ENCODE assay signal across 19 mouse cellular contexts in the genomic region with DNA sequence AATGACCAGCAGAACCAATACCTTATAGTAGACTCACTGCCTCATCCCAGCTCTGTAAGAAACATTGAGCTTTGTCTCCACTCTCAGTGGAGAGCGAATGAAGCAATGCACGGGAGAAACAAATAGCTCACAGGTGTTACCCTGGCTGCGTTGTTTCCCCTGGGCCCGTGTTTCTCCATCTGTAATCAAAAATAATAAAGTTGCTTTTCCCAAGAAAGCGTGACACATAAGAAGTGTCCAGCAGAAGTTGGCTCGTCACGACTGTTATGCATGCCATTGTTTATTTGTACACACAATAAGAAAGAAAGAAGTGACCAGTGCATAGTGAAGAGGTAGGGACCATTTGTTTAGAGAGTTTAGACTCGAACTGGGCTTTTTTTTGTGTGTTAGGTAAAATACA.
DNase-seq lines count a peak whose midpoint lies in the region; ATAC-seq lines count a peak whose summit lies in the region.
"Had no signal": no experiment of that assay in that cellular context is flagged by ENCODE, and none has a peak within 500 bp of the region (broad histone marks: within the 10 kb centered on the region; RNA-seq: fewer than 3 reads in every experiment).

No protein-coding gene starts in this region.

- no peak overlapping the region for H3K9ac ChIP-seq in heart, embryonic 11.5 days (ENCODE audit: low read depth, low read length)
- no peak overlapping the region for H3K9ac ChIP-seq in heart, embryonic 13.5 days
- H3K9ac ChIP-seq: embryonic facial prominence, embryonic 12.5 days; forebrain, embryonic 12.5 days; intestine, embryonic 15.5 days; liver, embryonic 13.5 days; neural tube, embryonic 13.5 days had no signal

- intact Hi-C loops in heart, postnatal 25 days (cut with DNase I) = loop anchor here (5.0 kb wide), 2 partner anchors 173 to 228 kb away; partner anchors contain the start of gene Frmd6
- intact Hi-C loops in left cerebral cortex, postnatal 14 days (cut with DNase I) = no loop called here

- WGBS in heart, embryonic 11.5 days (ENCODE audit: insufficient replicate concordance) = 88% methylated on average over 8 of the region's 8 CpGs
- WGBS in heart, embryonic 13.5 days = 84% methylated on average over 8 of the region's 8 CpGs

- DNase-seq in heart, adult 18-20 months = peak; percentile 64 to 67
- peak; percentile 69 for DNase-seq in adipocyte (ENCODE audit: low spot score)
- DNase-seq in heart, postnatal 25 days (ENCODE audit: low spot score) = peak; percentile 24
- DNase-seq in left cerebral cortex, postnatal 14 days (ENCODE audit: low spot score in 2 of 2) = no peak
- no peak for DNase-seq in urinary bladder, postnatal 10 days (ENCODE audit: low spot score)
- DNase-seq: liver, embryonic 13.5 days; lung, adult 2 months; midbrain, embryonic 14.5 days; retina, postnatal 1 day; thymus, adult 18-20 months; thymus, postnatal 4 days had no signal

- no peaks in the 10 kb centered on the region for H3K9me3 ChIP-seq in heart, embryonic 11.5 days (replicated peaks; ENCODE audit: control insufficient read depth, low read length)
- H3K9me3 ChIP-seq in heart, embryonic 13.5 days = no peaks in the 10 kb centered on the region
- H3K9me3 ChIP-seq: embryonic facial prominence, embryonic 12.5 days; forebrain, embryonic 12.5 days; hindbrain, embryonic 10.5 days; intestine, embryonic 15.5 days; liver, embryonic 13.5 days; neural tube, embryonic 13.5 days had no signal

- peaks cover 21% of the 10 kb centered on the region for H3K4me1 ChIP-seq in heart, embryonic 11.5 days (ENCODE audit: control insufficient read depth, insufficient read depth, low read length)
- H3K4me1 ChIP-seq in heart, embryonic 13.5 days = peaks cover 63% of the 10 kb centered on the region
- H3K4me1 ChIP-seq: forebrain, embryonic 12.5 days; intestine, embryonic 15.5 days; liver, embryonic 13.5 days; neural tube, embryonic 13.5 days had no signal

- H3K27me3 ChIP-seq in heart, embryonic 11.5 days (ENCODE audit: control insufficient read depth, insufficient read depth, low read length) = no peaks in the 10 kb centered on the region
- no peaks in the 10 kb centered on the region for H3K27me3 ChIP-seq in heart, embryonic 13.5 days (replicated peaks)
- H3K27me3 ChIP-seq: embryonic facial prominence, embryonic 12.5 days; forebrain, embryonic 12.5 days; intestine, embryonic 15.5 days; liver, embryonic 13.5 days; megakaryocyte, embryonic 14.5 days; neural tube, embryonic 13.5 days had no signal

- H3K27ac ChIP-seq in heart, embryonic 11.5 days (ENCODE audit: low read depth, low read length) = no peak overlapping the region
- H3K27ac ChIP-seq in heart, embryonic 13.5 days (replicated peaks) = peak overlapping the region; percentile 62
- H3K27ac ChIP-seq: embryonic facial prominence, embryonic 12.5 days; forebrain, embryonic 12.5 days; hindbrain, embryonic 10.5 days; intestine, embryonic 15.5 days; liver, embryonic 13.5 days; neural tube, embryonic 13.5 days had no signal

- ATAC-seq in heart, embryonic 11.5 days (replicated peaks; ENCODE audit: insufficient number of reproducible peaks, low FRiP score, low TSS enrichment) = no peak
- no peak for ATAC-seq in heart, embryonic 13.5 days (ENCODE audit: extremely low read depth, insufficient number of reproducible peaks, low FRiP score, low TSS enrichment)
- ATAC-seq: intestine, embryonic 15.5 days had no signal

- H3K4me2 ChIP-seq in heart, embryonic 11.5 days = no peak overlapping the region
- no peak overlapping the region for H3K4me2 ChIP-seq in heart, embryonic 13.5 days
- H3K4me2 ChIP-seq: embryonic facial prominence, embryonic 12.5 days; forebrain, embryonic 12.5 days; intestine, embryonic 15.5 days; liver, embryonic 13.5 days; neural tube, embryonic 13.5 days had no signal

- no peak overlapping the region for H3K4me3 ChIP-seq in heart, embryonic 11.5 days (ENCODE audit: low read depth, low read length)
- no peak overlapping the region for H3K4me3 ChIP-seq in heart, embryonic 13.5 days
- H3K4me3 ChIP-seq: embryonic facial prominence, embryonic 12.5 days; forebrain, embryonic 12.5 days; hindbrain, embryonic 10.5 days; intestine, embryonic 15.5 days; liver, embryonic 13.5 days; neural tube, embryonic 13.5 days had no signal

- H3K36me3 ChIP-seq in heart, embryonic 11.5 days (ENCODE audit: control insufficient read depth, insufficient read depth, low read length) = no peaks in the 10 kb centered on the region
- no peaks in the 10 kb centered on the region for H3K36me3 ChIP-seq in heart, embryonic 13.5 days
- H3K36me3 ChIP-seq: embryonic facial prominence, embryonic 12.5 days; forebrain, embryonic 12.5 days; hindbrain, embryonic 10.5 days; intestine, embryonic 15.5 days; liver, embryonic 13.5 days; neural tube, embryonic 13.5 days had no signal

Comparison
In these comparisons a context has a peak if more than half of its experiments do, and no peak if none do; other contexts are left out.
1. DNase-seq: peak in heart, adult 18-20 months (2 of 2), adipocyte (single experiment) and heart, postnatal 25 days (single experiment); none in left cerebral cortex, postnatal 14 days (0 of 2) and urinary bladder, postnatal 10 days (single experiment).